Mouse (Mus musculus) hindbrain, embryonic 11.5 days (tissue): ENCODE data around the gene Tbxas1. TPM values are rescaled to one million over a fixed set of nuclear protein-coding genes. Genes with fewer than 3 reads are reported as not detected.

Source experiments
- ATAC-seq: fragments of 200-750 bp; cut with Nextera tagmentation; 2 replicates; pipeline ENCODE4 v1.8.0; 2017; ENCODE audit warnings: mild to moderate bottlenecking, moderate TSS enrichment, moderate library complexity; ENCODE audit not compliant: low FRiP score
- DNase-seq: peaks from one replicate; pipeline ENCODE4 v3.0.0-alpha.2; 2015; ENCODE audit warnings: low spot score
- H3K27ac ChIP-seq: fragments of 300-500 bp; sonication (generic); 2 replicates; pipeline ENCODE4 v1.5.1; 2014; ENCODE audit warnings: mild to moderate bottlenecking, low read depth, low read length
- H3K27me3 ChIP-seq: fragments of 300-500 bp; sonication (generic); 2 replicates; pipeline ENCODE4 v1.6.1; 2014; ENCODE audit warnings: mild to moderate bottlenecking, low read length, moderate library complexity, mixed read lengths; ENCODE audit not compliant: control insufficient read depth, insufficient read depth
- H3K36me3 ChIP-seq: fragments of 300-500 bp; sonication (generic); 2 replicates; pipeline ENCODE4 v1.6.1; 2014; ENCODE audit warnings: mild to moderate bottlenecking, low read length, moderate library complexity, mixed read lengths; ENCODE audit not compliant: control insufficient read depth, insufficient read depth
- H3K4me1 ChIP-seq: fragments of 300-500 bp; sonication (generic); replicated peaks from 2 replicates; pipeline ENCODE4 v1.6.1; 2014; ENCODE audit warnings: low read length, mixed read lengths; ENCODE audit not compliant: control insufficient read depth, insufficient read depth
- H3K4me2 ChIP-seq: fragments of 300-500 bp; sonication (generic); replicated peaks from 2 replicates; pipeline ENCODE4 v1.6.1; 2014; ENCODE audit warnings: mild to moderate bottlenecking, low read depth, low read length
- H3K4me3 ChIP-seq: fragments of 300-500 bp; sonication (generic); 2 replicates; pipeline ENCODE4 v1.5.1; 2014; ENCODE audit warnings: low read depth, low read length
- H3K9ac ChIP-seq: fragments of 300-500 bp; sonication (generic); 2 replicates; pipeline ENCODE4 v1.6.1; 2014; ENCODE audit warnings: low read depth, low read length
- H3K9me3 ChIP-seq: fragments of 300-500 bp; sonication (generic); 2 replicates; pipeline ENCODE4 v1.6.1; 2016; ENCODE audit warnings: low read length; ENCODE audit not compliant: control insufficient read depth
- WGBS: fragments of 180-500 bp; shearing (Covaris S2); extraction: QIAGEN DNeasy Blood & Tissue Kit; methylation state at CpG from one replicate; pipeline ENCODE4 v1.1.7; 2014; 5-methylcytosine and 5-hydroxymethylcytosine counted together
- polyA plus RNA-seq: library from polyadenylated mRNA; unstranded; fragments of >200 nt; fragmentation: Nextera tagmentation; extraction: Ambion mirVana; gene quantifications from 2 replicates; pipeline ENCODE4 v1.2.1, GENCODE M21; 2014

Tbxas1 gene
- polyA plus RNA-seq, 1 experiment from 2014 or later, result 0.69 TPM

GRCm38 (mm10) chr6:38959502-38959901 is 84.3 kb downstream of the Tbxas1 start:
- H3K9ac ChIP-seq, result no peak overlapping the region
- H3K4me3 ChIP-seq, result no peak overlapping the region
- H3K9me3 ChIP-seq, result no peaks in the 10 kb centered on the region
- H3K36me3 ChIP-seq, result no peaks in the 10 kb centered on the region
- H3K4me2 ChIP-seq, result no peak overlapping the region
- DNase-seq (no peak), ATAC-seq (no peak)
- WGBS, result 90% methylated on average over 9 of the region's 9 CpGs
- H3K27me3 ChIP-seq, result no peaks in the 10 kb centered on the region
- no peak overlapping the region for H3K27ac ChIP-seq
- H3K4me1 ChIP-seq, result 0 out of 2 replicates have a peak, but pooled peaks cover 2% of the 10 kb centered on the region

GRCm38 (mm10) chr6:38960367-38960766 is 85.2 kb downstream of the Tbxas1 start:
- H3K4me2 ChIP-seq, result no peak overlapping the region
- H3K4me1 ChIP-seq, result 0 out of 2 replicates have a peak, but pooled peaks cover 2% of the 10 kb centered on the region
- H3K27me3 ChIP-seq, result no peaks in the 10 kb centered on the region
- no peaks in the 10 kb centered on the region for H3K36me3 ChIP-seq
- no peak overlapping the region for H3K4me3 ChIP-seq
- H3K9ac ChIP-seq, result no peak overlapping the region
- ATAC-seq (no peak), DNase-seq (no peak)
- H3K9me3 ChIP-seq, result no peaks in the 10 kb centered on the region
- 89% methylated on average over 2 of the region's 3 CpGs for WGBS
- no peak overlapping the region for H3K27ac ChIP-seq

GRCm38 (mm10) chr6:38960791-38961426 is 85.7 kb downstream of the Tbxas1 start:
- Histone ChIP-seq H3K27me3 (no peaks in the 10 kb centered on the region), H3K4me1 (0 out of 2 replicates have a peak, but pooled peaks cover 2% of the 10 kb centered on the region), H3K4me2 (no peak overlapping the region), H3K27ac (no peak overlapping the region), H3K4me3 (no peak overlapping the region), H3K9me3 (no peaks in the 10 kb centered on the region), H3K36me3 (no peaks in the 10 kb centered on the region), H3K9ac (no peak overlapping the region)
- ATAC-seq (no peak), DNase-seq (peak; percentile 9)
- 64% methylated on average over 12 of the region's 12 CpGs for WGBS

- WGBS, result 58% methylated on average over 8 of the region's 8 CpGs
- Histone ChIP-seq H3K36me3 (no peaks in the 10 kb centered on the region), H3K4me3 (no peak overlapping the region), H3K4me1 (0 out of 2 replicates have a peak, but pooled peaks cover 2% of the 10 kb centered on the region), H3K27ac (no peak overlapping the region), H3K9ac (no peak overlapping the region), H3K27me3 (no peaks in the 10 kb centered on the region), H3K9me3 (no peaks in the 10 kb centered on the region), H3K4me2 (no peak overlapping the region)
- ATAC-seq (no peak), DNase-seq (peak; percentile 7)
Observed at GRCm38 (mm10) chr6:38961427-38962033, 86.3 kb downstream of the Tbxas1 start.

GRCm38 (mm10) chr6:38966839-38967238 is 91.6 kb downstream of the Tbxas1 start:
- Histone ChIP-seq H3K9ac (no peak overlapping the region), H3K4me2 (no peak overlapping the region), H3K4me3 (no peak overlapping the region), H3K4me1 (no peaks in the 10 kb centered on the region), H3K27ac (no peak overlapping the region), H3K27me3 (no peaks in the 10 kb centered on the region), H3K36me3 (no peaks in the 10 kb centered on the region), H3K9me3 (no peaks in the 10 kb centered on the region)
- ATAC-seq (no peak), DNase-seq (no peak)
- WGBS, result 92% methylated on average over 5 of the region's 5 CpGs

- H3K9ac ChIP-seq, result no peak overlapping the region
- H3K27ac ChIP-seq, result no peak overlapping the region
- H3K4me1 ChIP-seq, result no peaks in the 10 kb centered on the region
- H3K9me3 ChIP-seq, result no peaks in the 10 kb centered on the region
- H3K4me3 ChIP-seq, result no peak overlapping the region
- WGBS, result 82% methylated on average over 6 of the region's 6 CpGs
- ATAC-seq (no peak), DNase-seq (no peak)
- H3K27me3 ChIP-seq, result no peaks in the 10 kb centered on the region
- no peaks in the 10 kb centered on the region for H3K36me3 ChIP-seq
- H3K4me2 ChIP-seq, result no peak overlapping the region
Observed at GRCm38 (mm10) chr6:38967288-38967687, 92.1 kb downstream of the Tbxas1 start.

- Histone ChIP-seq H3K27ac (no peak overlapping the region), H3K4me1 (no peaks in the 10 kb centered on the region), H3K9me3 (no peaks in the 10 kb centered on the region), H3K4me2 (no peak overlapping the region), H3K9ac (no peak overlapping the region), H3K36me3 (no peaks in the 10 kb centered on the region), H3K27me3 (no peaks in the 10 kb centered on the region), H3K4me3 (no peak overlapping the region)
- no peak for ATAC-seq
- DNase-seq, result no peak
- WGBS, result 88% methylated on average over 5 of the region's 5 CpGs
Observed at GRCm38 (mm10) chr6:38967988-38968387, 92.8 kb downstream of the Tbxas1 start.

- Histone ChIP-seq H3K36me3 (no peaks in the 10 kb centered on the region), H3K27ac (no peak overlapping the region), H3K4me3 (no peak overlapping the region), H3K9me3 (no peaks in the 10 kb centered on the region), H3K4me2 (no peak overlapping the region), H3K9ac (no peak overlapping the region), H3K27me3 (no peaks in the 10 kb centered on the region), H3K4me1 (no peaks in the 10 kb centered on the region)
- DNase-seq (no peak), ATAC-seq (no peak)
- 84% methylated on average over 6 of the region's 6 CpGs for WGBS
Observed at GRCm38 (mm10) chr6:38969944-38970740, 94.9 kb downstream of the Tbxas1 start.
